8 mouse cellular contexts compared by ENCODE assay signal in the genomic region with DNA sequence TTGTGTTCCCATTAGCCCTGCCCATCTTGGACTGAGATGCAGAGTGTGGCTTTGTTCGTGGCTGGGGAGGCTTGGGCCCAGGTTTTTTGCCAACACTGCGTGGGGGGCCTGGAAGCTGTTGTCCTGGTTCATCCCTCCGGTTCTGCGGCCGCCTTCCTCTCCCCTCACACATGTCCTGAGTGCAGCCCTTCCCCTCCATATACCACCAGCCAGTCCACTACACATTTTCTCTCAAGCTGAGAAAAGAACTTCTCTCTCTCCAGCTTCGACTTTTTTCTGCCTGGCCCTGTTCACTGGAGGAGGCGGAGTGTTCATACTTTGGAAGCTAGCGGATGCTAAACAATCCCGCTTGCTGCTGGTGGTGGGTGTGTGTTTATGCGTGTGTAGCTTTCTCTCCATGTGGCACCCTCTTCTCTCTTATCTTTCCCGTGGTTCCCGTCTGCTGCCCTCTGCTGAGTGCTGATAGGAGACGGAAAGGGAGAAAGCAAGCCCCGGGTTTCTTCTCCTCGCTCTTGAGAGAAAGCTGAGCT. TPM values are rescaled to one million over a fixed set of nuclear protein-coding genes. Genes with fewer than 3 reads are reported as not detected.
DNase-seq lines count a peak whose midpoint lies in the region; ATAC-seq lines count a peak whose summit lies in the region.

No protein-coding gene starts in this region.

- DNase-seq in forebrain, embryonic 10.5 days (ENCODE audit: extremely low spot score, low spot score): no peak
- no peak for DNase-seq in forebrain, embryonic 11.5 days (ENCODE audit: low spot score)
- DNase-seq in thymus, postnatal 4 days: peak; percentile 8
- DNase-seq in thymus, postnatal 0 days (ENCODE audit: low spot score): no peak
- DNase-seq in liver, embryonic 13.5 days: peak; percentile 87
- DNase-seq in cerebellum, adult 11-12 months: no peak

- 52% methylated on average over 15 of the region's 15 CpGs for WGBS in forebrain, embryonic 10.5 days
- 48% methylated on average over 15 of the region's 15 CpGs for WGBS in forebrain, embryonic 11.5 days
- WGBS in intestine, embryonic 16.5 days: 38% methylated on average over 15 of the region's 15 CpGs
- 22% methylated on average over 15 of the region's 15 CpGs for WGBS in liver, embryonic 13.5 days (ENCODE audit: insufficient replicate concordance)
- 34% methylated on average over 15 of the region's 15 CpGs for WGBS in stomach, embryonic 15.5 days

- peaks cover 44% of the 10 kb centered on the region for H3K27me3 ChIP-seq in forebrain, embryonic 10.5 days (ENCODE audit: poor library complexity, severe bottlenecking)
- H3K27me3 ChIP-seq in forebrain, embryonic 11.5 days (ENCODE audit: control insufficient read depth, insufficient read depth, low read length): no peaks in the 10 kb centered on the region
- no peaks in the 10 kb centered on the region for H3K27me3 ChIP-seq in intestine, embryonic 16.5 days (replicated peaks; ENCODE audit: control insufficient read depth, insufficient read depth, low read length)
- H3K27me3 ChIP-seq in liver, embryonic 13.5 days: no peaks in the 10 kb centered on the region
- no peaks in the 10 kb centered on the region for H3K27me3 ChIP-seq in stomach, embryonic 15.5 days (replicated peaks)

- H3K9ac ChIP-seq in forebrain, embryonic 11.5 days (ENCODE audit: low read length): no peak overlapping the region
- peak overlapping the region; percentile 9 for H3K9ac ChIP-seq in intestine, embryonic 16.5 days (ENCODE audit: low read depth, low read length)
- H3K9ac ChIP-seq in liver, embryonic 13.5 days: peak overlapping the region; percentile 99
- no peak overlapping the region for H3K9ac ChIP-seq in stomach, embryonic 15.5 days

- no peak overlapping the region for H3K4me2 ChIP-seq in forebrain, embryonic 11.5 days (ENCODE audit: low read depth, low read length, severe bottlenecking)
- H3K4me2 ChIP-seq in intestine, embryonic 16.5 days (ENCODE audit: low read depth, low read length): 0 out of 2 replicates have a peak overlapping the region, but pooled peaks have one; percentile 5
- peak overlapping the region; percentile 99 for H3K4me2 ChIP-seq in liver, embryonic 13.5 days
- peak overlapping the region; percentile 29 for H3K4me2 ChIP-seq in stomach, embryonic 15.5 days

- no peaks in the 10 kb centered on the region for H3K9me3 ChIP-seq in forebrain, embryonic 10.5 days
- H3K9me3 ChIP-seq in forebrain, embryonic 11.5 days (ENCODE audit: control insufficient read depth, low read length): no peaks in the 10 kb centered on the region
- no peaks in the 10 kb centered on the region for H3K9me3 ChIP-seq in intestine, embryonic 16.5 days (ENCODE audit: control insufficient read depth, low read length)
- H3K9me3 ChIP-seq in liver, embryonic 13.5 days (replicated peaks): no peaks in the 10 kb centered on the region
- no peaks in the 10 kb centered on the region for H3K9me3 ChIP-seq in stomach, embryonic 15.5 days

- 0 out of 2 replicates have a peak, but pooled peaks cover 3% of the 10 kb centered on the region for H3K36me3 ChIP-seq in forebrain, embryonic 10.5 days (replicated peaks)
- H3K36me3 ChIP-seq in forebrain, embryonic 11.5 days (ENCODE audit: control insufficient read depth, insufficient read depth, low read length): no peaks in the 10 kb centered on the region; the same call in 1 of the 2 replicates
- H3K36me3 ChIP-seq in intestine, embryonic 16.5 days (ENCODE audit: control insufficient read depth, insufficient read depth, low read length): no peaks in the 10 kb centered on the region
- H3K36me3 ChIP-seq in liver, embryonic 13.5 days: peaks cover 22% of the 10 kb centered on the region
- H3K36me3 ChIP-seq in stomach, embryonic 15.5 days: no peaks in the 10 kb centered on the region

- H3K4me1 ChIP-seq in forebrain, embryonic 10.5 days: peaks cover 100% of the 10 kb centered on the region
- H3K4me1 ChIP-seq in forebrain, embryonic 11.5 days (replicated peaks; ENCODE audit: control insufficient read depth, insufficient read depth, low read length): peaks cover 18% of the 10 kb centered on the region
- peaks cover 53% of the 10 kb centered on the region for H3K4me1 ChIP-seq in intestine, embryonic 16.5 days (ENCODE audit: control insufficient read depth, insufficient read depth, low read length)
- H3K4me1 ChIP-seq in liver, embryonic 13.5 days (replicated peaks): peaks cover 100% of the 10 kb centered on the region
- peaks cover 46% of the 10 kb centered on the region for H3K4me1 ChIP-seq in stomach, embryonic 15.5 days

- no peak overlapping the region for H3K4me3 ChIP-seq in forebrain, embryonic 10.5 days
- H3K4me3 ChIP-seq in forebrain, embryonic 11.5 days (ENCODE audit: low read depth, low read length): no peak overlapping the region
- no peak overlapping the region for H3K4me3 ChIP-seq in intestine, embryonic 16.5 days (ENCODE audit: low read length)
- peak overlapping the region; percentile 48 for H3K4me3 ChIP-seq in liver, embryonic 13.5 days (replicated peaks)
- no peak overlapping the region for H3K4me3 ChIP-seq in stomach, embryonic 15.5 days (replicated peaks)

- peak overlapping the region; percentile 54 for H3K27ac ChIP-seq in forebrain, embryonic 10.5 days
- no peak overlapping the region for H3K27ac ChIP-seq in forebrain, embryonic 11.5 days (ENCODE audit: low read depth, low read length)
- H3K27ac ChIP-seq in intestine, embryonic 16.5 days (ENCODE audit: low read length): no peak overlapping the region; the same call in 1 of the 2 replicates
- H3K27ac ChIP-seq in liver, embryonic 13.5 days: peak overlapping the region; percentile 99
- H3K27ac ChIP-seq in stomach, embryonic 15.5 days: peak overlapping the region; percentile 63; the same call in 1 of the 2 replicates

- no peak for ATAC-seq in forebrain, embryonic 11.5 days (replicated peaks; ENCODE audit: low FRiP score)
- peak; percentile 32; the same call in 1 of the 2 replicates for ATAC-seq in intestine, embryonic 16.5 days
- peak; percentile 71 for ATAC-seq in liver, embryonic 13.5 days (ENCODE audit: low read depth)
- peak; percentile 69; the same call in 1 of the 2 replicates for ATAC-seq in stomach, embryonic 15.5 days (ENCODE audit: insufficient read depth, low FRiP score, low read depth)

RNA-seq across cellular contexts. Expression of gene Galnt10, which starts 6.1 kb away (rescaled TPM):
- polyA plus RNA-seq in forebrain, embryonic 10.5 days (2016; fragmentation: Nextera tagmentation; extraction: Ambion mirVana): 18.3 and 18.6 TPM in 2 replicates
- 15.1 and 18.1 TPM in 2 replicates for polyA plus RNA-seq in forebrain, embryonic 11.5 days (2014; fragmentation: Nextera tagmentation; extraction: Ambion mirVana)
- 22.9 and 25.1 TPM in 2 replicates for polyA plus RNA-seq in thymus, postnatal 0 days (2015; fragmentation: Nextera tagmentation; extraction: Ambion mirVana)
- polyA plus RNA-seq in intestine, embryonic 16.5 days (2015; fragmentation: Nextera tagmentation; extraction: Ambion mirVana): 16.9 and 17.8 TPM in 2 replicates
- polyA plus RNA-seq in liver, embryonic 13.5 days (2015; fragmentation: Nextera tagmentation; extraction: Ambion mirVana): 23.6 and 27.5 TPM in 2 replicates
- polyA plus RNA-seq in stomach, embryonic 15.5 days (2015; fragmentation: Nextera tagmentation; extraction: Ambion mirVana): 19.8 and 20.5 TPM in 2 replicates

Comparison
In these comparisons a context has a peak if more than half of its experiments do, and no peak if none do; other contexts are left out.
1. DNase-seq: peak in thymus, postnatal 4 days (single experiment) and liver, embryonic 13.5 days (single experiment); none in forebrain, embryonic 10.5 days (single experiment), forebrain, embryonic 11.5 days (single experiment), thymus, postnatal 0 days (single experiment) and cerebellum, adult 11-12 months (single experiment).
2. H3K27ac ChIP-seq: peak in forebrain, embryonic 10.5 days (single experiment), liver, embryonic 13.5 days (single experiment) and stomach, embryonic 15.5 days (single experiment); none in forebrain, embryonic 11.5 days (single experiment) and intestine, embryonic 16.5 days (single experiment).
3. H3K9ac ChIP-seq: peak in intestine, embryonic 16.5 days (single experiment) and liver, embryonic 13.5 days (single experiment); none in forebrain, embryonic 11.5 days (single experiment) and stomach, embryonic 15.5 days (single experiment).